Mouse (Mus musculus) small intestine, adult 2 months (tissue): Measurements from ENCODE around the gene Pdgfra.

Source experiments
- CTCF ChIP-seq: fragments of 200-500 bp; IDR thresholded peaks from 2 replicates; pipeline ENCODE4 v1.5.1; 2012; ENCODE audit warnings: low read depth, mild to moderate bottlenecking, control low read depth, inconsistent platforms, low read length, moderate library complexity, mixed read lengths; ENCODE audit not compliant: insufficient replicate concordance, insufficient read length; ENCODE audit errors: extremely low read depth
- POLR2A ChIP-seq: fragments of 200-500 bp; IDR thresholded peaks from 2 replicates; pipeline ENCODE4 v1.6.1; 2012; ENCODE audit warnings: low read depth, mild to moderate bottlenecking, control low read depth, inconsistent platforms, low read length, moderate library complexity

- no peak for TF ChIP-seq CTCF
- no peak for TF ChIP-seq POLR2A
Measured at GRCm38 (mm10) chr5:75200366-75200724, 48.3 kb downstream of the Pdgfra start.
